Mouse (Mus musculus) spleen, adult 2 months (tissue): ENCODE data around the gene Snai1.

Experiments used
- CTCF ChIP-seq: fragments of 200-500 bp; IDR thresholded peaks from 2 replicates; pipeline ENCODE4 v1.5.1; 2011; ENCODE audit warnings: mild to moderate bottlenecking, inconsistent platforms; ENCODE audit not compliant: insufficient read depth, insufficient read length, insufficient replicate concordance; ENCODE audit errors: extremely low read depth
- POLR2A ChIP-seq: fragments of 200-500 bp; IDR thresholded peaks from 2 replicates; pipeline ENCODE4 v1.6.1; 2011; ENCODE audit warnings: low read depth, low read length, inconsistent platforms

- TF ChIP-seq CTCF (no peak), POLR2A (no peak)
These were observed 46.0 kb upstream of the Snai1 start, which contains the start of gene Rnf114 for GRCm38 (mm10) chr2:167491757-167492708.
